Mouse (Mus musculus): Measurements from ENCODE around the gene Supt4a. TPM values are rescaled to one million over a fixed set of nuclear protein-coding genes. Genes with fewer than 3 reads are reported as not detected.

Gene Supt4a
- total RNA-seq, 1 experiment from 2014 or later = 68.7 TPM

DNA sequence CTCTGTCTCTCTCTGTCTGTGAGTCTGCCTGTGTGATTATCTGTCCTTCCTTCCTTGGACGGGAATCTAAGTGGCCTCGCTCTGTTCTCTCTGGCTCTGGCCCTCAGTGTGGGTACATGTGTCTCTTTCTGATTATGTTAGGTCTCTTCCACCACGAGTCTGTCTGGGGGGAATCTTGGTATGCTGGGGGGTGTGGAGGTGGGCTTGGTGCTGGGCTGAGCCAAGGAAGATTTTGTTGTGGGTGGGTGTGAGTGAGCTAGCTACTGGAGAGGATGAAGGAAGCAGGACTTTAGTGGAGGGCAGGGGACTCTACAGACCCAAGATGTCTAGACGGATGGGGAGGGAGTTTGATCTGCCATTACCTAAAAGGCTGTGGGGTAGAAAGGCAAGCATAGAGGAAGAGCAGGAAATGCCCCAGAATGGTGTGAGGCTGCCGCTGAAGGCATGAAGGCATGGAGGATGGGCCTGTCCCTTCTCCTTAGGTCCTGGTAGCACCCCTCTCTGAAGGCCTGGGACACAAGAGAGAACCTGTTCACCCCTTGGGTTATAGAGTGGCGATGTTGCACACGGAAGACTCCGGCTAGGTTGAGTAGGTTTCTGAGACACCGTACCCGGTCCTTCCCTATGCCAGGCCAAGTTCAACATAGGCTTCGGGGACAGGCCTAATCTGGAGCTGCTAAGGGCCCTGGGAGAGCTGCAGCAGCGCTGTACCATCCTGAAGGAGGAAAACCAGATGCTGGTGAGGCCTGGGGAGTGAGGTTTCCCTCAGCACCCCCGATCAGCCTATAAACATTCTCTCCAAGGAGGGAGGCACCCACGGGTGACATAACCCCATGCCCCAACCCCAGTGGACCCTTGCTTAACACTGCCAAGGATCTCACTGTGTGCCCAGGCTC is 24.7 kb downstream of the Supt4a start:
- no peak for ATAC-seq (replicated peaks; ENCODE audit: low read depth, poor library complexity, severe bottlenecking)

- no peak for ATAC-seq (replicated peaks; ENCODE audit: low read depth, poor library complexity, severe bottlenecking)
Measured at GRCm38 (mm10) chr11:87762702-87763385, 25.5 kb downstream of the Supt4a start.

DNA sequence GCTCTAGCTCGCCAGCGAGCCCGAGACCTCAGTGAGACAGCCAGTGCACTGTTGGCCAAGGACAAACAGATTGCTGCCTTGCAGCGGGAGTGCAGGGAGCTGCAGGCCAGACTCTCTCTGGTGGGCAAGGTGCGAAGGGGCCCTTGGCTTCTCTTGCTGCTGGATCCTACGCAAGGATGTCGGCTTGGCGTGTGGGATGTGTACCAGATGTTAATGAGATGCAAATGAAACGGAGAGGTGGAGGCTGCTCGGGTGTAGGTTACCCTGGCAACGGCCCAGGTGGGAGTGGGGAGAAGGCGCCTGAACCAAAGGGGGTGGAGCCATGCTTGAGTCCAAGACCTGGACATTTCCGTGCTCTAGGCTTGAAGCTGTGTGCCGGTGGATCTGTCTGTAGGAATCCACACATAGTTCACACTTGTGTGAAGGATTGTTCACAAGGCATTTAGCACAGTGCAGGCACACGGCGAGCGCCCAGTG is 26.2 kb downstream of the Supt4a start:
- no peak for ATAC-seq (replicated peaks; ENCODE audit: low read depth, poor library complexity, severe bottlenecking)

GRCm38 (mm10) chr11:87763988-87764876 is 26.9 kb downstream of the Supt4a start:
- no peak for ATAC-seq (replicated peaks; ENCODE audit: low read depth, poor library complexity, severe bottlenecking)

DNA sequence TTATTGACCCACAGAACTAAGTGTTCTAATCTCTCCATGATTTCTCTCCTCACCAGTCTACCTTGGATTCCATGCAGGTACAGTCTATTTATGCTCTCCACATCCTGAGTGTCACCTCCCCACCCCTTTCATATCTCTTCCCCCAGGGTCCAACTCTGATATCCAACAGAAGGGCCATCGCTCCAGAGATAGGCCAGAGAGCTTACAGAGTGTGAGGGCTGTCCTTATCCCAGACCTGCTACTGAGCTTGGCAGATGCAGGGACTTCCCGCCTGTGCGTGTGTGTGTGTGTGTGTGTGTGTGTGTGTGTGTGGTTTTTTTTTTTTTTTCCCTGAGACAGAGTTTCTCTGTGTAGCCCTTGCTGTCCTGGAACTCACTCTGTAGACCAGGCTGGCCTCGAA is 31.4 kb downstream of the Supt4a start:
- ATAC-seq (replicated peaks; ENCODE audit: low read depth, poor library complexity, severe bottlenecking) = no peak

GRCm38 (mm10) chr11:87770989-87771388 is 33.6 kb downstream of the Supt4a start:
- ATAC-seq (replicated peaks; ENCODE audit: low read depth, poor library complexity, severe bottlenecking) = peak; percentile 80

GRCm38 (mm10) chr11:87772354-87772753 is 35.0 kb downstream of the Supt4a start:
- ATAC-seq (replicated peaks; ENCODE audit: low read depth, poor library complexity, severe bottlenecking) = no peak

DNA sequence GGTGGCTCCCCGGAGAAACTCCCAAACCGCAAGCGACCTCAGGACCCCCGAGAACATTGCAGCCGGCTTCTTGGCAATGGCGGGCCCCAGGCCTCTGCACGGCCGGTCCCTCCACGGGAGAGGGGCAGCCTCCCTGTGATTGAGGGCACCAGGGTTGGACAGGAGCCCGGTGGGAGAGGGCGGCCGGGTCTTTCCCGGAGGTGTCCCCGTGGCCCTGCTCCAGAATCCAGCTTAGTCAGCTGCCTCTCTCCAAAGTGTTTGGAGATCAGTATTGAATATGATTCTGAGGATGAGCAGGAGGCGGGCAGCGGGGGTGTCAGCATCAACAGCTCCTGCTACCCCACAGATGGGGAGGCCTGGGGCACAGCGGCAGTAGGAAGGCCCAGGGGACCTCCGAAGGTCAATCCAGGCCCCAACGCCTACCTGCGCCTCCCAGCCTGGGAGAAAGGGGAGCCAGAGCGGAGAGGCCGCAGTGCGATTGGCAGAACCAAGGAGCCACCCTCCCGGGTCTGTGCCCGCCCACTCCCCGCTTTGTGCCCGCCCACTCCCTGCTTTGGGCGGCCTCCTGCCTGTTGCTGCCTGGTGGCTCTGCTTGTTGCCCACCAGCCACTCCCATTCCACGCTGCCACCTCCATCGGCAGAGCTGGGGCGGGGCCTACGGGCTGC is 40.9 kb downstream of the Supt4a start:
- peak; percentile 90 for ATAC-seq (replicated peaks; ENCODE audit: low read depth, poor library complexity, severe bottlenecking)

DNA sequence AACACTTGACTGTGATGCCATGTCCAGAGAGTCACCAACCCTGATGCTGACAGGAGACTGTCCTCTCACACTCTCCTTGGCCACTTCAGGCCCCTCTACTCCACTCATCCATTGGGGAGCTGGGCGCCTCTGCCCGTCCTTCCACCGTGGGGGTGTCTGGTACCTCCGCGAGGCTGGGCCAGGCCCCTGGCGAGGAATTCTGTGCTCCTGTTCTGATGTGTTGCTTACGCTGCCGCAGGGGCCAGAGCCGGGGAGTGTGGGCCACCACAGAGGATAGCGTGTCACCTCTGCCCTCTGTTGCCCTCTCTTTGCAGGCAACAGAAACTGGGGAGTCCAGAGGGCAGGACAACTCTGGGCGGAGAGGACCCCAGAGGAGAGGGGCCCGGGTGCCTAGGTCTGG is 41.6 kb downstream of the Supt4a start:
- ATAC-seq (replicated peaks; ENCODE audit: low read depth, poor library complexity, severe bottlenecking) = no peak

- ATAC-seq (replicated peaks; ENCODE audit: low read depth, poor library complexity, severe bottlenecking) = peak; percentile 43
Measured at GRCm38 (mm10) chr11:87779392-87779791, 42.0 kb downstream of the Supt4a start.

GRCm38 (mm10) chr11:87780130-87780529 is 42.8 kb downstream of the Supt4a start:
- no peak for ATAC-seq (replicated peaks; ENCODE audit: low read depth, poor library complexity, severe bottlenecking)

- peak; percentile 60 for ATAC-seq (replicated peaks; ENCODE audit: low read depth, poor library complexity, severe bottlenecking)
Measured at GRCm38 (mm10) chr11:87790088-87790487, 52.7 kb downstream of the Supt4a start.

Other genes starting within 250 kb of the Supt4a start
- not detected in 2 replicates for gene Gm11492, start 170.9 kb upstream of the Supt4a start, total RNA-seq (2017)
- gene Sept4, start 168.6 kb upstream of the Supt4a start, total RNA-seq (2017) = 5.9 and 16.5 TPM in 2 replicates
- gene Mtmr4, start 145.4 kb upstream of the Supt4a start, total RNA-seq (2017) = 18.8 and 21.5 TPM in 2 replicates
- gene Hsf5, start 120.4 kb upstream of the Supt4a start, total RNA-seq (2017) = 0.15 TPM in 1 of 2 replicates, not detected in the other
- 0.10 and 0.27 TPM in 2 replicates for gene Rnf43, start 74.8 kb upstream of the Supt4a start, total RNA-seq (2017)
- gene Tspoap1, start 23.0 kb downstream of the Supt4a start, total RNA-seq (2017) = 8.4 and 12.0 TPM in 2 replicates
- 1,506 and 1,797 TPM in 2 replicates for gene Mpo, start 56.0 kb downstream of the Supt4a start, total RNA-seq (2017)
- gene Lpo, start 90.7 kb downstream of the Supt4a start, total RNA-seq (2017) = not detected in 2 replicates
- 3.9 and 5.3 TPM in 2 replicates for gene Mks1, start 115.7 kb downstream of the Supt4a start, total RNA-seq (2017)
- gene Epx, start 138.0 kb downstream of the Supt4a start, total RNA-seq (2017) = 0.73 and 1.8 TPM in 2 replicates
- gene Olfr462, start 154.7 kb downstream of the Supt4a start, total RNA-seq (2017) = not detected in 2 replicates
- not detected in 2 replicates for gene Olfr463, start 159.8 kb downstream of the Supt4a start, total RNA-seq (2017)
- not detected in 2 replicates for gene Olfr464, start 183.4 kb downstream of the Supt4a start, total RNA-seq (2017)
- 20.2 and 24.9 TPM in 2 replicates for gene Dynll2, start 250.0 kb downstream of the Supt4a start, total RNA-seq (2017)

Measured in common myeloid progenitor, adult 5-6 weeks (primary cell).